Mouse (Mus musculus): ENCODE measurements around the gene Vmn2r114.
"Not testable (repeated sequence)": the region's sequence is repeated elsewhere in the genome, so short reads cannot be mapped to it uniquely, and the experiment has no call there.

Vmn2r114 gene

DNA sequence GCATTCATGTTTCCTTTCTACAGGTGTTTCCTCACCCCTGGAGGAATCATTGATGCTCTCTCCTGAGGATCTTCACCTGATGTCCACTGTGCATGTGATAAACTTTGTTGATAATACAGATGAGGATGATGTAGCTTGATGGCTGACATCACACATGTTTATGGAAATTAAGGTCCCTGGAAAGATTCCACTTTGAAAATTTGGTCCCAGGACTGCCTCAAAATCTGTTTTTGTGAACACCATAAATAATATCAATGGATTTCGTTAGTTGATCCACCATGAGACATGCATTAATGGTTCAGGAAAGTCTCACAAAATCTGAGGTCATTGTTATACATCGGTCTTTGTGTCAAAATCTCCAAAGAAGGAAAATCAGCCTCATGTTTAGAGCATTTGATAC is at the start of gene Vmn2r114:
Gene Vmn2r114 (minus strand): TSS at position 101 of the 400 bp plus-strand sequence.
- DNase-seq (ENCODE audit: low read depth, low spot score), result not testable (repeated sequence)

DNA sequence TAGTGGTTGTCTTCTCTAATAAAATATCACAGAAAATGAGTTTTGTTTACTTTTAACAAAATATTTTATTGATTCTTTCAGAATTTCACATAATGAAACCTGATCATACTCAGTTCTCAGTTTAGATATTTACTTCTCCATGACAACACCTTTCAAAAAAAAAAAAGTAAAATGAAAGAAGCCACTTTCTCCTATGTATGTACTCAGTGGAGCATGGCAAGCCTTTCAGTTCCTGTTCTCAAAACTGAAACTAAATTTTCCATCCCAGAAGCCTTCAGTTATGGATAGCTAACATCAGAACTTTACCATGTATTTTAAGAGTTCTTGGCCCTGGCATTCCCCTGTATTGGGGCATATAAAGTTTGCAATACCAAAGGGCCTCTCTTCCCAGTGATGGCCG is 39.3 kb upstream of the Vmn2r114 start:
- DNase-seq (ENCODE audit: low read depth, low spot score), result no peak

DNA sequence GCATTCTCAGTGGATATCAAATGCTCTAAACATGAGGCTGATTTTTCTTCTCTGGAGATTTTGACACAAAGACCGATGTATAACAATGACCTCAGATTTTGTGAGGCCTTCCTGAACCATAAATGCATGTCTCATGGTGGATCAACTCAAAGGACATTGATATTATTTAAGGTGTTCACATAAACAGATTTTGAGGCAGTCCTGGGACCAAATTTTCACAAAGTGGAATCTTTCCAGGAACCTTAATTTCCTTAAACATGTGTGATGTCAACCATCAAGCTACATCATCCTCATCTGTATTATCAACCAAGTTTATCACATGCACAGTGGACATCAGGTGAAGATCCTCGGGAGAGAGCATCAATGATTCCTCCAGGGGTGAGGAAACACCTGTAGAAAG is 31.1 kb upstream of the Vmn2r114 start, which contains the start of gene Vmn2r115:
Gene Vmn2r115 (plus strand): TSS at position 301 of the 400 bp plus-strand sequence.
- DNase-seq (ENCODE audit: low read depth, low spot score), result not testable (repeated sequence)

DNA sequence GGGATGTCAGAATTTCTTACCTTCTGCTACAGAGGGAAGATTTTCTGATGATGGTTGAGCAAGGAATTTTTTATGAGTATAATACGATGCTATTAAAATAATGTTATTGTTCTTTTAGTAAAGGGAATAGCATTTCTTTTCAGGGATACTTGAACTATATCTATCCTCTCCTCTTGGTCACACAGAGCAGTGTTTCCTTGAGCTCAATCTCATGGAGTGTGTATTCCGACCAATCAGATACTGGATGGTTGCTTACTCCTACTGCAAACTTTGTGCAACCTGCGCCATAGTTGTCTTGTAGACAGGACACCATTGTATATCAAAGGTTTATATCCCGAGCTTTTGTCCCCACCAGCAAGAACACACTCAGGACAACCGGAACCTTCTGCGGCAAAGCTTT is 18.3 kb upstream of the Vmn2r114 start:
- DNase-seq (ENCODE audit: low read depth, low spot score), result peak; percentile 0
